ENCODE assay signal across 8 mouse cellular contexts in genomic region chr11:107138633-107139032, GRCm38 (mm10). TPM values are rescaled to one million over a fixed set of nuclear protein-coding genes. Genes with fewer than 3 reads are reported as not detected.
A peak's percentile ranks its signal among the peaks of the same experiment; 100 is the strongest.
DNase-seq lines count a peak whose midpoint lies in the region; TF ChIP-seq lines count a peak whose summit lies in the region.

No protein-coding gene starts in this region.

- intact Hi-C loops in left cerebral cortex, postnatal 4 days (cut with DNase I), result no loop called here
- intact Hi-C loops in left cerebral cortex, postnatal 25 days (cut with DNase I), result no loop called here

- no peaks in the 10 kb centered on the region for H3K4me1 ChIP-seq in cerebellum, adult 2 months (ENCODE audit: control insufficient read depth, insufficient read depth, low read length)
- H3K4me1 ChIP-seq in bone marrow macrophage, adult 2 months (ENCODE audit: control insufficient read depth, insufficient read depth, low read length), result 0 out of 2 replicates have a peak, but pooled peaks cover 2% of the 10 kb centered on the region

- peak; percentile 39 to 52 for DNase-seq in cerebellum, postnatal 10 days
- no peak for DNase-seq in cerebellum, adult 2 months
- peak; percentile 9 for DNase-seq in left cerebral cortex, postnatal 4 days
- no peak for DNase-seq in left cerebral cortex, postnatal 25 days (ENCODE audit: low spot score in 2 of 2)
- DNase-seq in testis, postnatal 10 days (ENCODE audit: low spot score), result peak; percentile 67
- no peak for DNase-seq in right cerebral cortex, postnatal 10 days (ENCODE audit: low spot score in 2 of 2)
- DNase-seq in gastrocnemius, postnatal 4 days (ENCODE audit: low spot score in 2 of 2), result no peak

- H3K27ac ChIP-seq in cerebellum, adult 2 months (ENCODE audit: insufficient read depth, low read length), result no peak overlapping the region
- no peak overlapping the region for H3K27ac ChIP-seq in bone marrow macrophage, adult 2 months (ENCODE audit: insufficient read depth, low read depth, low read length)

- WGBS in cerebellum, adult 2 months, result 74% methylated on average over 3 of the region's 3 CpGs

- H3K4me3 ChIP-seq in cerebellum, adult 2 months (replicated peaks; ENCODE audit: insufficient read depth, low read depth, low read length), result no peak overlapping the region
- no peak overlapping the region for H3K4me3 ChIP-seq in bone marrow macrophage, adult 2 months (ENCODE audit: insufficient read depth, low read length)

- TF ChIP-seq POLR2A in cerebellum, adult 2 months (IDR thresholded peaks at IDR 0.05; ENCODE audit: borderline replicate concordance, insufficient read depth, low read length), result no peak
- no peak for TF ChIP-seq POLR2A in bone marrow macrophage, adult 2 months (IDR thresholded peaks at IDR 0.05; ENCODE audit: borderline replicate concordance, low read depth, low read length)

- H3K27me3 ChIP-seq in cerebellum, adult 2 months (ENCODE audit: control insufficient read depth, insufficient read depth, low read length), result no peaks in the 10 kb centered on the region

- TF ChIP-seq CTCF in cerebellum, adult 2 months (IDR thresholded peaks at IDR 0.05; ENCODE audit: borderline replicate concordance, insufficient read depth, low read depth, low read length), result no peak
- TF ChIP-seq CTCF in bone marrow macrophage, adult 2 months (IDR thresholded peaks at IDR 0.05; ENCODE audit: low read depth, low read length), result 0 out of 2 replicates have a peak, but pooled peaks have one; percentile 22

RNA-seq across cellular contexts. Expression of gene Bptf, which starts 6.7 kb away (rescaled TPM):
- 55.7 and 56.9 TPM in 2 replicates for polyA plus RNA-seq in cerebellum, adult 2 months (2012; rRNA removed)
- 10 to 100 TPM; 88.8 to 90.4 TPM for total RNA-seq in left cerebral cortex, postnatal 4 days (2021)
- 10 to 100 TPM; 59.9 to 60.6 TPM for total RNA-seq in left cerebral cortex, postnatal 25 days (2021)
- 38.2 and 39.4 TPM in 2 replicates for polyA plus RNA-seq in bone marrow macrophage, adult 2 months (2012; ENCODE audit: insufficient read depth, insufficient read length, missing spikeins)
- total RNA-seq in gastrocnemius, postnatal 4 days (2021), result 10 to 100 TPM; 41.5 to 45.7 TPM

RNA-seq across cellular contexts. Expression of gene Nol11, which starts 50.5 kb away (rescaled TPM):
- polyA plus RNA-seq in cerebellum, adult 2 months (2012; rRNA removed), result 19.5 and 20.0 TPM in 2 replicates
- total RNA-seq in left cerebral cortex, postnatal 4 days (2021), result 10 to 100 TPM; 33.0 to 35.2 TPM
- total RNA-seq in left cerebral cortex, postnatal 25 days (2021), result 10 to 100 TPM; 25.3 to 25.5 TPM
- polyA plus RNA-seq in bone marrow macrophage, adult 2 months (2012; ENCODE audit: insufficient read depth, insufficient read length, missing spikeins), result 18.4 and 24.1 TPM in 2 replicates
- total RNA-seq in gastrocnemius, postnatal 4 days (2021), result 10 to 100 TPM; 19.2 to 21.4 TPM

Comparison
In these comparisons a context has a peak if more than half of its experiments do, and no peak if none do; other contexts are left out.
1. DNase-seq: peak in cerebellum, postnatal 10 days (2 of 2), left cerebral cortex, postnatal 4 days (single experiment) and testis, postnatal 10 days (single experiment); none in cerebellum, adult 2 months (0 of 2), left cerebral cortex, postnatal 25 days (0 of 2), right cerebral cortex, postnatal 10 days (0 of 2) and gastrocnemius, postnatal 4 days (0 of 2).